Mouse (Mus musculus): ENCODE data around the gene Preb.

DNA sequence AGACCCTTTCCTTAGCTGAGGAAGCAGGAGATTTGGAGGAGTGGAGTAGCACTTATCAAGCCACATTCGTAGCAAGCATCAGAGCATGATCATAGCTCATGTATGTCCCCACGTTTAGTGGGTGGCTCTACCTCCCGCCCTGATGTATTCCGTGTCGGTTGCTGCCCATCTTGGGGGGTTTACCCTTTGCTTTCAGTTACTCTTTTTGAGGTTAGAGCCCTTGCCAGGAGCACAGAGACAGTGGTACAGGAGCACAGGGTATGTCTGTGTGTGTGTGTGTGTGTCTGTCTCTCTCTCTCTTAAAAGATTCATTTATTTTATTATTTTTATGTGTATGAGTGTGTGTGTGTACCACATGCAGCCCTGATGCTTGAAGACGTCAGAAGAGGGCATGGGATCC, 37.0 kb downstream of the Preb start:
- TF ChIP-seq CTCF (IDR thresholded peaks at IDR 0.05; ENCODE audit: control insufficient read depth, insufficient read depth, low read length): no peak
- TF ChIP-seq POLR2A (IDR thresholded peaks at IDR 0.05; ENCODE audit: borderline replicate concordance, control insufficient read depth, low read depth, low read length): no peak
